Mouse (Mus musculus) layer of hippocampus, adult 2 months (tissue): ENCODE results near the gene Tgfb1. TPM values are rescaled to one million over a fixed set of nuclear protein-coding genes. Genes with fewer than 3 reads are reported as not detected.

Experiments
- DNase-seq, 2 experiments: peaks; one replicate each; pipeline ENCODE4 v3.0.0; 2022; ENCODE audit warnings: low spot score in 2 of 2
- H3K27ac ChIP-seq: fragments of 200-600 bp; 2 replicates; pipeline ENCODE4 v1.8.1; 2022
- H3K4me3 ChIP-seq: fragments of 200-600 bp; 2 replicates; pipeline ENCODE4 v1.8.1; 2022; ENCODE audit warnings: mild to moderate bottlenecking
- CTCF ChIP-seq: fragments of 200-600 bp; conservative IDR thresholded peaks from 2 replicates; pipeline ENCODE4 v1.8.1; 2022; ENCODE audit warnings: antibody characterized with exemption, mild to moderate bottlenecking, moderate library complexity
- long read RNA-seq, 2 experiments: library from polyadenylated mRNA; stranded (forward); transcript quantifications; one replicate each; pipeline ENCODE4 v2.0.0; 2021; ENCODE audit warnings: borderline mapping rate in 2 of 2
- total RNA-seq, 2 experiments: library from RNA; stranded (reverse); gene quantifications; 2 replicates each; pipeline ENCODE4 v1.2.3; 2021

The Tgfb1 gene
- 1 to 10 TPM; 6.9 TPM for total RNA-seq
- long read RNA-seq, experiment 1, partial matches to known transcripts: 2 of 4 reads
- long read RNA-seq, experiment 1, other reads (novel, unspliced or antisense): 0 of 4 reads
- long read RNA-seq, experiment 2, partial matches to known transcripts: 1 of 3 reads
- long read RNA-seq, experiment 2, other reads (novel, unspliced or antisense): 0 of 3 reads

GRCm38 (mm10) chr7:25686680-25687531 is at the start of gene Tgfb1:
Gene Tgfb1 (plus strand): TSS chr7:25687002.
- H3K27ac ChIP-seq: peak within 1 kb of the TSS; percentile 78
- peak; percentile 81 for TF ChIP-seq CTCF
- peak within 1 kb of the TSS; percentile 55 for H3K4me3 ChIP-seq
- no peak for DNase-seq

GRCm38 (mm10) chr7:25637099-25637498 is 49.7 kb upstream of the Tgfb1 start:
- TF ChIP-seq CTCF: no peak
- Histone ChIP-seq H3K27ac (no peak overlapping the region), H3K4me3 (no peak overlapping the region)
- DNase-seq: no peak

- no peak overlapping the region for H3K27ac ChIP-seq
- TF ChIP-seq CTCF: no peak
- no peak for DNase-seq
Observed at GRCm38 (mm10) chr7:25639754-25640153, 47.0 kb upstream of the Tgfb1 start.

GRCm38 (mm10) chr7:25644136-25644535 is 42.7 kb upstream of the Tgfb1 start:
- H3K4me3 ChIP-seq: no peak overlapping the region
- H3K27ac ChIP-seq: no peak overlapping the region
- no peak for DNase-seq
- no peak for TF ChIP-seq CTCF

More at GRCm38 (mm10) chr7:25639754-25640153, 47.0 kb upstream of the Tgfb1 start:
- H3K4me3 ChIP-seq: no peak overlapping the region

GRCm38 (mm10) chr7:25644631-25645030 is 42.2 kb upstream of the Tgfb1 start:
- H3K27ac ChIP-seq: no peak overlapping the region
- no peak overlapping the region for H3K4me3 ChIP-seq
- no peak for TF ChIP-seq CTCF
- no peak for DNase-seq

- Histone ChIP-seq H3K27ac (no peak overlapping the region), H3K4me3 (no peak overlapping the region)
- no peak for TF ChIP-seq CTCF
- DNase-seq: no peak
Observed at GRCm38 (mm10) chr7:25645074-25645473, 41.7 kb upstream of the Tgfb1 start.

- H3K4me3 ChIP-seq: no peak overlapping the region
- no peak for DNase-seq
- H3K27ac ChIP-seq: no peak overlapping the region
- TF ChIP-seq CTCF: peak; percentile 44
Observed at GRCm38 (mm10) chr7:25647574-25648123, 39.2 kb upstream of the Tgfb1 start.

GRCm38 (mm10) chr7:25649839-25650238 is 37.0 kb upstream of the Tgfb1 start:
- DNase-seq: no peak
- no peak overlapping the region for H3K4me3 ChIP-seq
- no peak for TF ChIP-seq CTCF
- no peak overlapping the region for H3K27ac ChIP-seq

- TF ChIP-seq CTCF: no peak
- Histone ChIP-seq H3K27ac (no peak overlapping the region), H3K4me3 (no peak overlapping the region)
- no peak for DNase-seq
Observed at GRCm38 (mm10) chr7:25651281-25651680, 35.5 kb upstream of the Tgfb1 start.

GRCm38 (mm10) chr7:25652244-25652759 is 34.5 kb upstream of the Tgfb1 start:
- Histone ChIP-seq H3K27ac (no peak overlapping the region), H3K4me3 (no peak overlapping the region)
- DNase-seq: no peak
- no peak for TF ChIP-seq CTCF

- Histone ChIP-seq H3K27ac (no peak overlapping the region), H3K4me3 (no peak overlapping the region)
- DNase-seq: no peak
- no peak for TF ChIP-seq CTCF
Observed at GRCm38 (mm10) chr7:25655601-25656428, 31.0 kb upstream of the Tgfb1 start.

GRCm38 (mm10) chr7:25657785-25658184 is 29.0 kb upstream of the Tgfb1 start:
- H3K27ac ChIP-seq: peak overlapping the region; percentile 100; the same call in 1 of the 2 replicates
- H3K4me3 ChIP-seq: peak overlapping the region; percentile 74
- DNase-seq: no peak
- no peak for TF ChIP-seq CTCF
